Mouse (Mus musculus) bone marrow macrophage, adult 2 months (primary cell): Measurements from ENCODE around the gene Ins2.

Source experiments
- CTCF ChIP-seq: IDR thresholded peaks from 2 replicates; pipeline ENCODE4 v1.5.1; 2012; ENCODE audit warnings: low read depth, mild to moderate bottlenecking, low read length, moderate library complexity
- POLR2A ChIP-seq: IDR thresholded peaks from 2 replicates; pipeline ENCODE4 v1.6.1; 2012; ENCODE audit warnings: mild to moderate bottlenecking, low read depth, low read length, borderline replicate concordance

DNA sequence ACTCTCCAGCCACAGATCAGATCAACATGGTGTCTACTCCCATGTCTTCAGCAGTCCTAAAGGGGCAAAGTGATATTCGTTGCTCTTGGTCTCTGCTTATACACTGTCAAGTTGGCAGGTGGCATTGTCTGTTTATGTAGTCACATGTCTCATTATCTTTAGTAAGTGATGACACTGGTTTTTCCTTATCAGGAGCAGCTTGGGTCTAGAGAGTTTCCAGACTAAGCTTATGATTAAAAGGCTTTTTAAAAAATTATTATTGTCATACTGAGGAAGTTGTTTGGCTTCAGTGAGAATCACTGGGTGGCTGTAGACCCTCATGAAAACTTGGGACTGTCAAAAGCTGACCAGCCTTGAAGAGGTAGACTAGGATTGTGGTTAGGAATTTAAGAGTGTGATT, at the start of gene Ins2:
- TF ChIP-seq CTCF (no peak), POLR2A (no peak)
